In the genomic region with DNA sequence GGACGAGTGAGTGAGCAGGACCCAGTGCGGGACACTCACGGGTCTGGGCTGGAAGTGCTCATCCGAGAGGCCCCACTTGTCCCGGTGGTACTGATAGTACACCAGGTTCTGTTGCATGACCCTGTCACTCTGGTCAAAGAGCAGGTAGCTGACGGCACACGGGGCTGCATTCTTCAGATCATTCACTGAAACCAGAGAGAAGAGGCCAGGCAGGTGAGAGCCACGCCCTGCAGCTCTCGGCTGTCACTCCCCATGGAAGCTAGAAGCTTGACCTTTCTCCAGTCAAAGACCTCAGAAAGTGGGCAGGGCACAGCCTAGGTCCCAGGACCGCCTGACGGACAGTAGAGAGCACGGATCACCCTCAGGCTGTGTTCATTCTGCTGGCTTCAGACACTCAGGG, we compare ENCODE assay signal across 37 mouse cellular contexts. TPM values are rescaled to one million over a fixed set of nuclear protein-coding genes. Genes with fewer than 3 reads are reported as not detected.
A peak's percentile ranks its signal among the peaks of the same experiment; 100 is the strongest.
DNase-seq lines count a peak whose midpoint lies in the region; ATAC-seq lines count a peak whose summit lies in the region.
"Had no signal": no experiment of that assay in that cellular context is flagged by ENCODE, and none has a peak within 500 bp of the region (broad histone marks: within the 10 kb centered on the region; RNA-seq: fewer than 3 reads in every experiment).

No protein-coding gene starts in this region.

- no peak overlapping the region for H3K9ac ChIP-seq in kidney, embryonic 16.5 days (replicated peaks; ENCODE audit: low read length)
- H3K9ac ChIP-seq: embryonic facial prominence, embryonic 13.5 days; forebrain, embryonic 12.5 days; forebrain, postnatal 0 days; heart, embryonic 13.5 days; hindbrain, embryonic 15.5 days; limb, embryonic 15.5 days; liver, embryonic 15.5 days; lung, embryonic 15.5 days; midbrain, embryonic 15.5 days had no signal

- H3K4me3 ChIP-seq in kidney, embryonic 16.5 days (ENCODE audit: low read length) = no peak overlapping the region
- H3K4me3 ChIP-seq: embryonic facial prominence, embryonic 13.5 days; forebrain, embryonic 12.5 days; heart, embryonic 13.5 days; hindbrain, embryonic 10.5 days; hindbrain, embryonic 15.5 days; limb, embryonic 10.5 days; limb, embryonic 15.5 days; liver, embryonic 15.5 days; lung, embryonic 15.5 days; midbrain, embryonic 10.5 days; midbrain, embryonic 15.5 days had no signal

- H3K4me1 ChIP-seq in kidney, embryonic 16.5 days (ENCODE audit: insufficient read depth, low read length) = no peaks in the 10 kb centered on the region
- H3K4me1 ChIP-seq: embryonic facial prominence, embryonic 13.5 days; forebrain, embryonic 12.5 days; hindbrain, embryonic 10.5 days; hindbrain, embryonic 15.5 days; limb, embryonic 10.5 days; limb, embryonic 15.5 days; liver, embryonic 15.5 days; lung, embryonic 15.5 days; midbrain, embryonic 10.5 days; midbrain, embryonic 15.5 days had no signal

- no peak overlapping the region for H3K27ac ChIP-seq in kidney, embryonic 16.5 days (ENCODE audit: low read length)
- H3K27ac ChIP-seq: embryonic facial prominence, embryonic 13.5 days; forebrain, embryonic 12.5 days; heart, embryonic 13.5 days; hindbrain, embryonic 10.5 days; hindbrain, embryonic 15.5 days; limb, embryonic 10.5 days; limb, embryonic 15.5 days; liver, embryonic 15.5 days; lung, embryonic 15.5 days; midbrain, embryonic 10.5 days; midbrain, embryonic 15.5 days had no signal

- H3K27me3 ChIP-seq in kidney, embryonic 16.5 days (ENCODE audit: insufficient read depth, low read length) = no peaks in the 10 kb centered on the region
- H3K27me3 ChIP-seq: embryonic facial prominence, embryonic 13.5 days; forebrain, embryonic 12.5 days; heart, embryonic 13.5 days; hindbrain, embryonic 15.5 days; limb, embryonic 15.5 days; liver, embryonic 15.5 days; lung, embryonic 15.5 days; midbrain, embryonic 15.5 days had no signal

- intact Hi-C loops in heart, postnatal 25 days (cut with DNase I) = loop anchor here (2.0 to 5.0 kb wide), 2 partner anchors 61 to 388 kb away; no protein-coding TSS in a partner anchor

- no peaks in the 10 kb centered on the region for H3K9me3 ChIP-seq in kidney, embryonic 16.5 days (ENCODE audit: low read length)
- H3K9me3 ChIP-seq: embryonic facial prominence, embryonic 13.5 days; forebrain, embryonic 12.5 days; heart, embryonic 13.5 days; hindbrain, embryonic 10.5 days; hindbrain, embryonic 15.5 days; limb, embryonic 10.5 days; limb, embryonic 15.5 days; liver, embryonic 15.5 days; lung, embryonic 15.5 days; midbrain, embryonic 10.5 days; midbrain, embryonic 15.5 days had no signal

- ATAC-seq in kidney, embryonic 16.5 days (ENCODE audit: low FRiP score, low TSS enrichment) = peak; percentile 62
- ATAC-seq: activated CD4-positive, CD25-positive, alpha-beta regulatory T cell, adult 4 months; forebrain, postnatal 0 days; inflammation-experienced regulatory T-cells, adult 6 months; midbrain, embryonic 15.5 days had no signal

- DNase-seq in heart, adult 11 months = peak; percentile 88
- DNase-seq in heart, adult 9 months (ENCODE audit: low spot score in 2 of 2) = no peak
- no peak for DNase-seq in kidney, adult 18-20 months
- peak; percentile 62 for DNase-seq in ZHBTc4 (ENCODE audit: low read depth, low spot score)
- DNase-seq in kidney, postnatal 36 days = peak; percentile 29 to 48
- no peak for DNase-seq in spleen, adult 18-20 months
- no peak for DNase-seq in heart, postnatal 25 days (ENCODE audit: low spot score)
- DNase-seq: adrenal gland, adult 2 months; adrenal gland, postnatal 36 days; cerebellum, adult 18-20 months; cerebellum, postnatal 10 days; forebrain, postnatal 0 days; gastrocnemius, postnatal 14 days; heart, adult 18-20 months; heart, postnatal 10 days; layer of hippocampus, adult 9-11 months; right cerebral cortex, postnatal 25 days had no signal

- H3K36me3 ChIP-seq in kidney, embryonic 16.5 days (ENCODE audit: insufficient read depth, low read length) = peaks cover 60% of the 10 kb centered on the region
- H3K36me3 ChIP-seq: forebrain, embryonic 12.5 days; midbrain, embryonic 15.5 days had no signal

- WGBS in kidney, embryonic 16.5 days = 83% methylated on average over 12 of the region's 12 CpGs

- no peak overlapping the region for H3K4me2 ChIP-seq in kidney, embryonic 16.5 days (replicated peaks; ENCODE audit: low read depth, low read length)
- H3K4me2 ChIP-seq: embryonic facial prominence, embryonic 13.5 days; forebrain, embryonic 12.5 days; heart, embryonic 13.5 days; hindbrain, embryonic 15.5 days; limb, embryonic 15.5 days; liver, embryonic 15.5 days; lung, embryonic 15.5 days; midbrain, embryonic 15.5 days had no signal

RNA-seq across cellular contexts. Expression of a gene that starts 10.6 kb away (rescaled TPM):
- polyA plus RNA-seq in kidney, embryonic 16.5 days (2015; fragmentation: Nextera tagmentation; extraction: Ambion mirVana) = 139 and 148 TPM in 2 replicates
- 10 to 100 TPM; 30.4 to 32.4 TPM for total RNA-seq in heart, postnatal 25 days (2021)

RNA-seq across cellular contexts. Expression of a gene that starts 21.0 kb away (rescaled TPM):
- polyA plus RNA-seq in kidney, embryonic 16.5 days (2015; fragmentation: Nextera tagmentation; extraction: Ambion mirVana) = 77.6 and 81.0 TPM in 2 replicates
- total RNA-seq in heart, postnatal 25 days (2021) = 10 to 100 TPM; 14.8 to 16.3 TPM

RNA-seq across cellular contexts. Expression of a gene that starts 21.0 kb away (rescaled TPM):
- 15.3 and 15.9 TPM in 2 replicates for polyA plus RNA-seq in kidney, embryonic 16.5 days (2015; fragmentation: Nextera tagmentation; extraction: Ambion mirVana)
- total RNA-seq in heart, postnatal 25 days (2021) = 1 to 10 TPM; 3.4 to 4.2 TPM

RNA-seq across cellular contexts. Expression of a gene that starts 49.9 kb away (rescaled TPM):
- not detected in 2 replicates for polyA plus RNA-seq in kidney, embryonic 16.5 days (2015; fragmentation: Nextera tagmentation; extraction: Ambion mirVana)
- not detected for total RNA-seq in heart, postnatal 25 days (2021)
- total RNA-seq: adrenal gland, adult 2 months; adrenal gland, postnatal 36 days; common myeloid progenitor, adult 5-6 weeks; forebrain, postnatal 0 days; gastrocnemius, postnatal 14 days; heart, adult 18-20 months; heart, postnatal 10 days; left cerebral cortex, postnatal 10 days; megakaryocyte progenitor cell, adult 5-6 weeks; neutrophil, adult 5-6 weeks had no signal
- polyA plus RNA-seq: adrenal gland, adult 2 months; brain, embryonic 14.5 days; embryonic facial prominence, embryonic 13.5 days; forebrain, embryonic 12.5 days; forebrain, postnatal 0 days; heart, embryonic 13.5 days; hindbrain, embryonic 10.5 days; hindbrain, embryonic 15.5 days; limb, embryonic 10.5 days; limb, embryonic 15.5 days; liver, embryonic 15.5 days; midbrain, embryonic 10.5 days; midbrain, embryonic 15.5 days; testis, adult 2 months had no signal

Comparison
In these comparisons a context has a peak if more than half of its experiments do, and no peak if none do; other contexts are left out.
1. DNase-seq: peak in heart, adult 11 months (single experiment), ZHBTc4 (single experiment) and kidney, postnatal 36 days (2 of 2); none in heart, adult 9 months (0 of 2), kidney, adult 18-20 months (single experiment), spleen, adult 18-20 months (0 of 2) and heart, postnatal 25 days (single experiment).